Mouse (Mus musculus): ENCODE results near the gene Gm13287.
"Not testable (repeated sequence)": the region's sequence is repeated elsewhere in the genome, so short reads cannot be mapped to it uniquely, and the experiment has no call there.

- not testable (repeated sequence) for TF ChIP-seq CTCF (IDR thresholded peaks at IDR 0.05; ENCODE audit: control insufficient read depth, insufficient read depth, insufficient read length); USF1 (IDR thresholded peaks at IDR 0.05; ENCODE audit: low read depth); FOSL1 (IDR thresholded peaks at IDR 0.05; ENCODE audit: insufficient read depth, low read length, poor library complexity, severe bottlenecking); MYOD1 (IDR thresholded peaks at IDR 0.05; ENCODE audit: control insufficient read depth, insufficient read length, low read depth); MYOG (IDR thresholded peaks at IDR 0.05; ENCODE audit: control insufficient read depth, extremely low read depth, insufficient read length)
Observed at GRCm38 (mm10) chr4:88763384-88764018, 39.6 kb upstream of the Gm13287 start.

All from C2C12 (cell line).